Mouse (Mus musculus) embryonic facial prominence, embryonic 15.5 days (tissue): ENCODE measurements around the gene Sphkap. TPM values are rescaled to one million over a fixed set of nuclear protein-coding genes. Genes with fewer than 3 reads are reported as not detected.

Source experiments
- polyA plus RNA-seq: library from polyadenylated mRNA; unstranded; fragments of >200 nt; fragmentation: Nextera tagmentation; extraction: Ambion mirVana; gene quantifications from 2 replicates; pipeline ENCODE4 v1.2.1, GENCODE M21; 2015

Sphkap gene
- polyA plus RNA-seq, 1 experiment from 2014 or later, result 0.79 TPM

Other genes starting within 250 kb of the Sphkap start
- 0.49 and 1.5 TPM in 2 replicates for gene Daw1, start 248.4 kb downstream of the Sphkap start, polyA plus RNA-seq